Mouse (Mus musculus): ENCODE measurements around the gene Mmrn1.

- TF ChIP-seq CTCF (IDR thresholded peaks at IDR 0.05) (no peak), EP300 (IDR thresholded peaks at IDR 0.05) (no peak)
Observed at GRCm38 (mm10) chr6:60881534-60881933, 43.2 kb upstream of the Mmrn1 start.

All from lung, postnatal 0 days (tissue).